Mouse (Mus musculus): ENCODE measurements around the gene Cela3b.

Gene Cela3b

GRCm38 (mm10) chr4:137371596-137372523 lies 58.5 kb downstream of the Cela3b start:
- DNase-seq: no peak

Measured in kidney, postnatal 14 days (tissue).